Mouse (Mus musculus): ENCODE results near the gene Olfr554.

DNA sequence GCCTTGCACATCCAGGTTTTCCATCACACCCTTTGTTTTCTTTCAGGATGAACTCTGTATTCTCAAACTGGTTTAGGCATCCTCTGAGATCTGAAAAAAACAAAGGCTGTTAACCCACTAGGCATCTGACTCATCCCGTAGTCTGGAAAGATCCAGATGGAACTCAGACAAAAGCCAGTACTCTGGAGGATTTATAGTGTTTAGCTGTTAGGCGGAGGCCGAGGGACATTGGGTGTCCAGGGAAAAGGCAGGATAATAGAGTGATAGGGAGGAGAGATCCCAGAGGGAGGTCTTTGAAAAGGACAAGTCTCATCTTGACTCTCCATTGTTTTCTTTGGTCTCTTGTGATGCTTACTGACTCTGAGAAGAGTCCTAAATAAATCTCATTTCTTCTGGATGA, 26.4 kb downstream of the Olfr554 start, which contains the start of gene Olfr556:
- TF ChIP-seq CTCF (IDR thresholded peaks at IDR 0.05; ENCODE audit: extremely low read depth, insufficient read depth, low read length): no peak
- TF ChIP-seq POLR2A (IDR thresholded peaks at IDR 0.05; ENCODE audit: extremely low read depth, insufficient read depth, low read length): no peak

Data from cortical plate, adult 2 months (tissue).